Mouse (Mus musculus): ENCODE data around the gene Trpm1. TPM values are rescaled to one million over a fixed set of nuclear protein-coding genes. Genes with fewer than 3 reads are reported as not detected.

Gene Trpm1
- polyA plus RNA-seq, 1 experiment from 2014 or later, result not detected

- Histone ChIP-seq H3K36me3 (ENCODE audit: insufficient read depth, low read length) (no peaks in the 10 kb centered on the region), H3K9me3 (ENCODE audit: low read length) (no peaks in the 10 kb centered on the region), H3K27me3 (replicated peaks; ENCODE audit: insufficient read depth, low read length) (no peaks in the 10 kb centered on the region), H3K27ac (ENCODE audit: low read length) (no peak overlapping the region), H3K4me3 (ENCODE audit: low read depth, low read length) (no peak overlapping the region), H3K4me2 (replicated peaks; ENCODE audit: low read depth, low read length) (no peak overlapping the region), H3K9ac (replicated peaks; ENCODE audit: low read depth) (no peak overlapping the region), H3K4me1 (ENCODE audit: insufficient read depth, low read depth, low read length) (no peaks in the 10 kb centered on the region)
- no peak for DNase-seq (ENCODE audit: low spot score)
- WGBS, result 71% methylated on average over 4 of the region's 4 CpGs
- TF ChIP-seq CTCF (IDR thresholded peaks at IDR 0.05) (no peak), EP300 (IDR thresholded peaks at IDR 0.05) (no peak)
- no peak for ATAC-seq
Observed at GRCm38 (mm10) chr7:64212870-64213269, 59.2 kb downstream of the Trpm1 start.

- TF ChIP-seq CTCF (IDR thresholded peaks at IDR 0.05), result no peak
- no peak for TF ChIP-seq EP300 (IDR thresholded peaks at IDR 0.05)
- Histone ChIP-seq H3K9me3 (ENCODE audit: low read length) (no peaks in the 10 kb centered on the region), H3K27ac (ENCODE audit: low read length) (no peak overlapping the region), H3K4me2 (replicated peaks; ENCODE audit: low read depth, low read length) (no peak overlapping the region), H3K27me3 (replicated peaks; ENCODE audit: insufficient read depth, low read length) (no peaks in the 10 kb centered on the region), H3K36me3 (ENCODE audit: insufficient read depth, low read length) (no peaks in the 10 kb centered on the region), H3K9ac (replicated peaks; ENCODE audit: low read depth) (no peak overlapping the region), H3K4me1 (ENCODE audit: insufficient read depth, low read depth, low read length) (no peaks in the 10 kb centered on the region), H3K4me3 (ENCODE audit: low read depth, low read length) (no peak overlapping the region)
- DNase-seq (ENCODE audit: low spot score) (no peak), ATAC-seq (no peak)
- 66% methylated on average over 4 of the region's 4 CpGs for WGBS
Observed at GRCm38 (mm10) chr7:64214066-64214465, 60.4 kb downstream of the Trpm1 start.

GRCm38 (mm10) chr7:64215613-64216012, 62.0 kb downstream of the Trpm1 start:
- Histone ChIP-seq H3K4me2 (replicated peaks; ENCODE audit: low read depth, low read length) (no peak overlapping the region), H3K9ac (replicated peaks; ENCODE audit: low read depth) (no peak overlapping the region), H3K9me3 (ENCODE audit: low read length) (no peaks in the 10 kb centered on the region), H3K36me3 (ENCODE audit: insufficient read depth, low read length) (no peaks in the 10 kb centered on the region), H3K4me3 (ENCODE audit: low read depth, low read length) (no peak overlapping the region), H3K27me3 (replicated peaks; ENCODE audit: insufficient read depth, low read length) (no peaks in the 10 kb centered on the region), H3K27ac (ENCODE audit: low read length) (no peak overlapping the region), H3K4me1 (ENCODE audit: insufficient read depth, low read depth, low read length) (no peaks in the 10 kb centered on the region)
- 70% methylated on average over 4 of the region's 4 CpGs for WGBS
- DNase-seq (ENCODE audit: low spot score) (no peak), ATAC-seq (no peak)
- TF ChIP-seq CTCF (IDR thresholded peaks at IDR 0.05), result no peak
- TF ChIP-seq EP300 (IDR thresholded peaks at IDR 0.05), result no peak

GRCm38 (mm10) chr7:64217428-64217827, 63.8 kb downstream of the Trpm1 start:
- no peak for ATAC-seq

GRCm38 (mm10) chr7:64219765-64220164, 66.1 kb downstream of the Trpm1 start:
- Histone ChIP-seq H3K36me3 (ENCODE audit: insufficient read depth, low read length) (no peaks in the 10 kb centered on the region), H3K27ac (ENCODE audit: low read length) (no peak overlapping the region), H3K4me1 (ENCODE audit: insufficient read depth, low read depth, low read length) (no peaks in the 10 kb centered on the region), H3K4me2 (replicated peaks; ENCODE audit: low read depth, low read length) (no peak overlapping the region), H3K27me3 (replicated peaks; ENCODE audit: insufficient read depth, low read length) (no peaks in the 10 kb centered on the region), H3K9ac (replicated peaks; ENCODE audit: low read depth) (no peak overlapping the region), H3K4me3 (ENCODE audit: low read depth, low read length) (no peak overlapping the region), H3K9me3 (ENCODE audit: low read length) (no peaks in the 10 kb centered on the region)
- peak; percentile 26 for DNase-seq (ENCODE audit: low spot score)
- ATAC-seq, result peak; percentile 17; the same call in 1 of the 2 replicates
- TF ChIP-seq CTCF (IDR thresholded peaks at IDR 0.05), result no peak
- no peak for TF ChIP-seq EP300 (IDR thresholded peaks at IDR 0.05)
- 61% methylated on average over 7 of the region's 7 CpGs for WGBS

More at GRCm38 (mm10) chr7:64217428-64217827, 63.8 kb downstream of the Trpm1 start:
- Histone ChIP-seq H3K4me3 (ENCODE audit: low read depth, low read length) (no peak overlapping the region), H3K4me2 (replicated peaks; ENCODE audit: low read depth, low read length) (no peak overlapping the region), H3K36me3 (ENCODE audit: insufficient read depth, low read length) (no peaks in the 10 kb centered on the region), H3K9ac (replicated peaks; ENCODE audit: low read depth) (no peak overlapping the region), H3K4me1 (ENCODE audit: insufficient read depth, low read depth, low read length) (no peaks in the 10 kb centered on the region), H3K9me3 (ENCODE audit: low read length) (no peaks in the 10 kb centered on the region), H3K27me3 (replicated peaks; ENCODE audit: insufficient read depth, low read length) (no peaks in the 10 kb centered on the region), H3K27ac (ENCODE audit: low read length) (no peak overlapping the region)
- WGBS, result 81% methylated on average over 7 of the region's 7 CpGs
- TF ChIP-seq EP300 (IDR thresholded peaks at IDR 0.05) (no peak), CTCF (IDR thresholded peaks at IDR 0.05) (no peak)
- no peak for DNase-seq (ENCODE audit: low spot score)

GRCm38 (mm10) chr7:64223215-64223614, 69.6 kb downstream of the Trpm1 start:
- Histone ChIP-seq H3K27ac (ENCODE audit: low read length) (no peak overlapping the region), H3K4me2 (replicated peaks; ENCODE audit: low read depth, low read length) (no peak overlapping the region), H3K36me3 (ENCODE audit: insufficient read depth, low read length) (no peaks in the 10 kb centered on the region), H3K4me1 (ENCODE audit: insufficient read depth, low read depth, low read length) (no peaks in the 10 kb centered on the region), H3K9ac (replicated peaks; ENCODE audit: low read depth) (no peak overlapping the region), H3K27me3 (replicated peaks; ENCODE audit: insufficient read depth, low read length) (no peaks in the 10 kb centered on the region), H3K4me3 (ENCODE audit: low read depth, low read length) (no peak overlapping the region), H3K9me3 (ENCODE audit: low read length) (no peaks in the 10 kb centered on the region)
- DNase-seq (ENCODE audit: low spot score) (no peak), ATAC-seq (no peak)
- WGBS, result 88% methylated on average over 5 of the region's 5 CpGs
- no peak for TF ChIP-seq EP300 (IDR thresholded peaks at IDR 0.05)
- no peak for TF ChIP-seq CTCF (IDR thresholded peaks at IDR 0.05)

All from lung, postnatal 0 days (tissue).